Mouse (Mus musculus) brain, embryonic 18.5 days (tissue): Measurements from ENCODE around the gene Lbr.
A peak's percentile ranks its signal among the peaks of the same experiment; 100 is the strongest.
"Not testable (repeated sequence)": the region's sequence is repeated elsewhere in the genome, so short reads cannot be mapped to it uniquely, and the experiment has no call there.

Experiments used
- DNase-seq: peaks from one replicate; pipeline ENCODE4 v3.0.0-alpha.2; 2012; ENCODE audit warnings: low read depth, low spot score

Gene Lbr

DNA sequence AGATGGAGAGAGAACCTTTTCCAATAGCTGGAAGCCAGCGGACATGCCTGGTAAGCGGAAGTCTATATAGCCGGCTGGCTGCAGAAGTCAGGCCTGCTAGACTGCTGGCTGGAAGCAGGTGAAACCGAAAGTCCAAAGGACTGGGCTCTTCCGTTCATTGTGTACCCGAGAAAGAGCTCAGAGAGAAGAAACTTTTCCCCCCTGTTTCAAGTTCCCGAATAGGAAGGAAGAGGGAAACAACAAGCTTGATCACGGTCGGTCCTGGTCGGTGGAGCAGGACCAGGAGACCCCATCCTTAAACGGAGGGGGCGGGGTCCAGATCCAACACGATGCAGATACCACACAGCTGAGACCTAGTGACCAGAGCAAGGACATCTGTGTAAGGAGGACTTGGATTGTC is 9.6 kb upstream of the Lbr start:
- no peak for DNase-seq

DNA sequence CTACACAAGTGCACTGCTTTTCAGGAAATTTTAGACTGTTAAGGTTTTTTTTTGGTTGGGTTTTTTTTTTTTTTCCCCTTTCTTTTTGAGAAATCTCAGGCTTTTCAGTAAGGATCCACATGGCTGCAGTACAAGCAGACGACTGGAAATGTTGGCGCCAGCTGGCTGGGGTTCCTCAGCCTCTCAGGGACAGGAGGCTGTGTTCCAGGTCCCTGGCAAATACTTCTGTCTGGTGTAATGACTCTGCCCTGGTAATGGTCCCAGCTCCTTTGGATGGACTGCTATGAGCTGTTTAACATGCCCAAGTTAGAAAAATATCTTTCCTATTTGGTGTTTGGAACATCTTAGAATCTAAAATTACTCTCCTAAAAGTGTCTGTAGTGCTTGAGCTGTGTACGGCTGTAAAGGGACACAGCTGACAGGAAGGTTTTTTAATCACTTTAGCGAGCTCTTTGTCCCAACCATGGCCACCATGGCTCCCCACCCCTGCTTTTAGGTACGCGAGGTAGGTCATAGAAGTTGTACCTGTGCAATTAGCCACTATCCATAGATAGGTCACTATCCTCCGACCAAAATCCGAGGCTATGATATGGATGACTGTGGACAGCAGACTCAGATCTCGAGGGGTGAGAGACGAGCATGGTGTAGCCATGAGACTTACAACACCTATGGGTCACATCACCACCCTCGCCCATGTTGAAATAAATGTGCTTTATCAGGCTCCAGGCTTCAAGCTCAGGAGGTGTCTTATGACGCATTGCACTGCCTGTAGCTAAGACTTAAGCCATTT is 8.9 kb upstream of the Lbr start:
- peak; percentile 64 for DNase-seq

DNA sequence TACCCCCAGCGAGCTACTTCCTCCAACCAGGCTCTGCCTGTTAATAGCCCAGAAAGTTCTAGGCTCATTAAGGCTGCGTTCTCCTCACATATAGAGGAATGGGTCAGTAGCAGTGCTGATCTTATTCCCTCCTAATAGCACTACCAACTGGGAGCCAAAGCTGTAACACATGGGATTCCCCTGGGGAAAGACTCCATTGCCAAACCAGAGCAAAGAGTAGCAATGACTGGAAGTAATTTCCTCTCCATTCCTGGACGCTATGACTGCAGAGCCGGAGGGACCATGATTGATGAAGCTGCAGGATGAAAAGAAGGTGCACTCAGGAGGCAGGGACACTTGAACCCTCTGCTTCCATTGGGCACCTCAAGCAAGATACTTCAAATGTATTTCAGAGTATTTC is 7.6 kb upstream of the Lbr start:
- DNase-seq: no peak

DNA sequence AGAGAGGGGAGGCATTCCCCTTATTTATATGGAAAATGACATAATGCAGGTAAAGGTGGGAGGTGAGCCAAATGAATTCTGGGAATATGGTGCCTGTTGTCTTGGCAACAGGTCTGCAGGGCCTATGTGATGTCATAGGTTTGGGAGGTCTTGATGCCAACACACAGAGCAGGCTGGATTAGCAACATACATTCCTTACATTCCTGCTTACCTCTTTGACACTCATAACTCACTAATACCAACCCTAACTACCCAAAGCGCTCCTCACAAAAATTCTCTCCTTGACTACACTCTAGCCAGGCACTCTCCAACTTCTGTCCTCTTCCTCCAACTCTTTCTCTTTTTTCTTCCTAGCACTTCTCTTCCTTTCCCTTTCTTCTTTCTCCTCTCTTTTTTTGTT is 5.4 kb upstream of the Lbr start:
- no peak for DNase-seq

DNA sequence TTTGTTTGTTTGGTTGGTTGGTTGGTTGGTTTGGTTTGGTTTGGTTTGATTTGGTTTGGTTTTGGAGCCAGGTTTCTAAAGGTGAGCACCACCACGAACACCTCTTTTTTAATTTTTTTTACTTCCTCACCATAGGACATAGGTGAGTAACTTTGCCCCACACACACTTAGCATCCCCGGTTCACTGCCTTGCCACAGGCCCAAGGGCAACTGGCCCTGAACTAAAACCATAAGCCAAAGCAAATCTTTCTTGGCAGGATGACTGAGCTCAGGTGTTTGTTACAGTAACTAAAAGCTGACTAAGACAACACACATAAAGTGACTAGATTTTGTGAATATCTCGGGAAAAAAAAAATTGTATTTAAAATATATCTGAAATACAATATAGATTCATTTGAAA is 4.5 kb upstream of the Lbr start:
- DNase-seq: no peak

DNA sequence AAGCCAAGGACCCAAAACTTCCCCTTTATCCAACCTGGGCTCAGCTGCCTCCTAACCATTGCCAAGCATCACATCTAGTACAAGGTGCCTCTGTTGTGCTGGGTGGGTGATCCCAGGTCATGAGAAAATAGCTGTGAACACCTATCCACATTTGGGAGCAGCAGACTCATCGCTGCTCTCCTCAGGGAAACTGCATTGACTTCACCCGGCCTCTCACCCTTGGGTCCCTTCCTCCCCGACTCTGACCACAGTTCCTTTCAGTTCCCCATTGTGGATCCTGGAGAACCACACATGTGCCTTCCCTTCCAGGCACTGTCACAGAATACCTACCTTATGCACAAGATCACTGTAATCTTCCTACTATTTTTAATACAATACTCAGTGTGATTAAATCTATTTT is 2.9 kb upstream of the Lbr start:
- DNase-seq: no peak

DNA sequence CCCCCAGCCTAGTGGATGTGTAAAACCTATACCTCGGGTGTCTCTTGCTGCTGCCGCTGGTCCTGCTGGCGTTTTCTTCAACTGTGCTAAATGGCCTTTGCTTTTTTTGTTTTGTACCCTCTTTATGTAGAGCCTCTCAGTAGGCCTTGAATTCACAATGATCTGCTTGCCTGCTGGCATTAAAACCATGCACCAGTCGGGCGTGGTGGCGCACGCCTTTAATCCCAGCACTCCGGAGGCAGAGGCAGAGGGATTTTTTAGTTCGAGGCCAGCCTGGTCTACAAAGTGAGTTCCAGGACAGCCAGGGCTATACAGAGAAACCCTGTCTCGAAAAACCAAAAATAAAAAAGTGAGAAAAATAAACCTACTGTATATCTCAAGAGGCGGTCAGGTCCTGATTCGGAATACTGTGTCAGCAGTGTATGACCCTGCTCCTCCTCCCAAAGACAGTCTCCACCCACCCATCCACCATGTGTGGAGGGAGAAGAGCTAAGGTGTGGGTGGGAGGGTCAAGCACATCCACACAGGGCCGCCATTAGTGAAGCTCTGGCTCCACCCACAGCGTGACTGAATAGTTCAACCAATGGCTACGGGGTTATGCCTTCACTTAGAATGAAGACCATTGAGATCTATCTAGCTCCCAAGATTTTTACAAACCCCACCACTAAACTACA is 2.2 kb upstream of the Lbr start:
- DNase-seq: no peak

DNA sequence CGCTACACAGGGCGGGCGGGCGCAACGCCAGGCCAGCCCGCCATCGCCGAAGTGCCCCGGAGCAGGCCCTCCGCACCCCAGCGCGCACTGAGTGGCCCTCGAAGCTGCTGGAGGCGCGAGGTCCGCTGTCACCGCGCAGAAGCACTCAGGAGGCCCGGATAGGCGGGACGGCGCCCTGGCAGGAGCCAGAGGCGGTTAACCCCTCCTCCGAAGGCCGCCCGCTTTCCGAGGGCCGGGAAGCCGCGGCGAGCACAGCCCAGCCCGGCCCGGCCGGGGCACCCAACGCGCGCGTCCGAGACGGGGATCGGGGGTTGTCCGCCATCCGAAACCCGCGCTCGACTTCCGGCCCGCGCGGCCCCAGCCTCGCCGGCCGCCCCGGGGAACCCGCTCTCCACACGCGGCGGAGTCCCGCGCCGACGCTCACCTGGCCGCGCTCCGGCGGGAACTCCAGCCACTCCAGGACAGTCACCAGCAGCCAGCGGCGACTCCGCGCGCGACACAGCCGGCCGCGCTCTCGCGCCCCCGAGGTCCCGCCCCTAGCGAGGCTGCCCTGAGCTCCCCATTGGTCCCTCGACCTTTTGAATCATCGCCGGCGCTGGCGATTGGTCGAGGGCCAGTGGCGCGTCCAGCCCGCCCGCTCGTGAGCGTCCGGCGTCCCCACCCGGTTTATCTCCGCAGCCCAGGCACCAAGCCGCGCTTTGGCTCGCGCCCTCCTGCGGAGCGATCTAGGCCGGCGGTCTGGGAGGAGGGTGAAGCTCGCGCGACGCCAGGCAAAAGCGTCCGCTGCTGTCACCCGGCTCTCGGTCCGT is 778 bp downstream of the Lbr start:
- peak; percentile 88 for DNase-seq

DNA sequence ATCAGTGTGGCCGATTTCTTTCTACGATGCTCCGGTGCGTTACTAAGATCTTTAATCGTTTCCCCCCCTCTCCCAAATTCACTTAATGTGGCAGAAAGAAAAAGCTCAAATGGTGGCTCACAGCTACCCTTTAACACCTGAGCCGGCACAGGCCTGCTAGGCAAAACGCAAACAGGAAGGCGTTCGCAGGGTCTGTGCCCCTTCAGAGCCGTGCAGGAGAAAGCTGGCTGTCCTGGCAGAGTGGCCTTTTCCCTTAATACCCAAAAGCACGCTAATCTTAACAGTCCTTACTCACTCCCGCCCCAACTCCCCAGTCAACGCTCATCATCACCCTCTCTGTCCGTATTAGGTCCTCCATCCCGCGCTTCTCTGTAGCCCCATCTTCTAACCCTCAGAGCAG is 1.4 kb downstream of the Lbr start:
- no peak for DNase-seq

DNA sequence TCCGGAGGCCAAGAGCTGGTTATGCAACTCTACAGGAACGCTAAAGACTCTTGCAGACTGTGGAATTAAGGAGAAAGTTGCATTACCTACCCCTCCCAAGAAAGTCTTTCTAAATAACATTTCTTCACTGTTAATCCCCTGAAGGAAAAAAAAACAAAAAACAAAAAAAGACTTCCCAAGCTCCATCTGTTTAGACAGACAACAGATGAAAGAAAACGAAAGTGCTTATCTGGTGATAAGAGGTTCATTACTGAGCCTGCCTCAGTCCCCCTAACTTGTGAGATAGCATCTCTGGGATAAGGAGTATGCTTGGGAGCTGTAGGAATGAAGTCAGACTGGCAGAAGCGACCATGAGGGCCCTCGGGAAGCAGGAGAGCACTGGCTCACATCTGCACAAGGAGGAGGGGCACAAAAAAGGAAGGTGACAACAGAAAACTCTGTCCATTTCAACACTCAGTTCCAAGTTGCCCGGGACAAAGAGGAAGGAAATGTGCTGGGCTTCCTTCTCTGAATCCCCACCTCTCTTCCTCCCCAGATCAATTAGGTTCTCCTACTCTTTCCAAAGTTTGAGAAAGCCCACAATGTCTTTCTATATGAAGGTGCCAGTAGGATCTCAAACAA is 3.0 kb downstream of the Lbr start:
- no peak for DNase-seq

DNA sequence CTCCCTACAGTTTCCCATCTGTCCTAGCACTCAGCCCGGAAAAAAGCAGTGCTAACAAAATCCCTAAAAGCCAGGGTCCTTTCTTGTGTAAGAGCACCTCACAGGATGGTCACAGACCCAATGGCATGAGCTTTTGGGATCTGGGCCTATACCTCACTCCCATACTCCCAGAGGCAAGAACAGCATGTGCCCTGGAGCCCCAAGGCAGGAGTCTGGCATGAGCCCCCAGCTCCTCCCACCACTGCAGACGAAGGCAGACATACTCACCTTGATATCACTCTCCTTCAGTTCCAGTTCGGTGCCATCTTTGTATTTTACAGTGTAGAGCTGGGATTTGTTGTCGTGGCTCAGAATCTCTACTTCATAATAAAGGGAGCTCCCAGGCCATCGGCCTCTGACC is 4.7 kb downstream of the Lbr start:
- no peak for DNase-seq

DNA sequence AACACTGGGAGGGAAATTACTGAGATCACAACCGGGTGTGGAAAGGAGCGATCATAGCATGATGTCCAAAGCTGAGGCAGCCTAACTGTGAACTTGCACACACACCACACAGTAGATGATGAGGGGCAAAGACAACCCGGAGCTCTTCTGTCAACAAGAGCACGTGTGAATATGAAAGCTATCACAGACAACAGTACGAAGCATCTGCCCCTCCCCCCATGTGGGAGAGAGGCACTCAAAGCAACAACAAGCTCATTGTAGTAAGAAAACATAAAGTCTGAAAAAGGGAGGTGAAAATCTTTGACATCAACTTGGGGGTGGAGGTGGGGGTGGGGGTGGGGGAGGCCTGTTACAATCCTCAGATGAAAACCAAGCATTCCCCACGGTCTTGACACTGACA is 9.7 kb downstream of the Lbr start:
- DNase-seq: no peak

DNA sequence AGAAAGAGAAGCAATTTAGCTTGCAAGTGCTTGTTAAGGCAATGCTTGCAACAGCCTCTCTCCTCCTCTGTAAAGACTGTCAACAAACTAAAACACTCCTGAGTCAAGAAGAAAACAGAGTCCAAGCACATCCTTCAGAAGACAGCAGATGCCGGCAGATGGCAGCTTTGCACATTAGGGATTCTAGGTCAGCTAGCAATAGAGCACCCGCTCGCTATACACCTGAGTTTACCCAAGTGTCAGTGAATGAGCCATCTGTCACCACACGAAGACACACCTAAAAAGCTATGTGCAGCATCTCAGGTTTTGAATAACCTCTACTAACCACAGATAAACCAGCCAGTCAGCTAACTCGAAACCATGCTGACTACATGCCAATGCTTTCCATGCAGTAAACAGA is 10.1 kb downstream of the Lbr start:
- DNase-seq: no peak

DNA sequence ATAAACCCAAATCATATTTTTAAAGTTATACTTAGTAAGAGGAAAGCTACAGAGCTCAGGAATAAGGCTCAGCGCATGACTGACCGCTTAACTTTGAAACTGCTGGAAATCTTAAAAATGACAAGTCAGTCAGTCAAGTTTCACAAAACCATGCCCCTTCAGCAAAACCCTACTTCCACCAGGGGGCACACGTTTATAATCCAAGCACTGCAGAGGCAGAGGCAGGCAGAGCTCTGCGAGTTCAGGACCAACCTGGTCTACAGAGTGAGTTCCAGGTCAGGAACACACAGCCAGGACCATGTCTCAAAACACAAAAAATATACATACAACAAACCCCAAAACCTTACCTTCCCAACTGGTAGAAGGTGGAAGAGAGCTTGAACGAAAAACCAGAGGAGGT is 14.5 kb downstream of the Lbr start:
- no peak for DNase-seq

DNA sequence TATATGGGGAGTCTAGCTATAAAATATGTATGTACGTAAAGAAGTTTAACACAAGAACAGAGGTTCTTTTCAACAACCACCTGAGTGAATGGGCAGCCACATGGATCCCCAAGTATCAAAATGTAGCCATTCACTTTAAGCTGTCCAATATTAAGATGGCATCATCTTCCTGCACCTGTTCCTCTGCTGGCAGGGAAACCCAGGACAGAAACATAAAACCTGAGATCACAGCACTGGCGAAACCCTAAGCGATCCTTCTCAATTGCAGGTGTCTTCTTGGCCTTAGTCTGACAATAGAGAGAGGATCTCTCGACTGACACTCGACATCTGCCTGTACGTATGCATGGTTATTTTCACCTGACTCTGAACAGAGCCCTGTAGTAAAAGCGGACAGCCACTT is 16.1 kb downstream of the Lbr start:
- DNase-seq: no peak

DNA sequence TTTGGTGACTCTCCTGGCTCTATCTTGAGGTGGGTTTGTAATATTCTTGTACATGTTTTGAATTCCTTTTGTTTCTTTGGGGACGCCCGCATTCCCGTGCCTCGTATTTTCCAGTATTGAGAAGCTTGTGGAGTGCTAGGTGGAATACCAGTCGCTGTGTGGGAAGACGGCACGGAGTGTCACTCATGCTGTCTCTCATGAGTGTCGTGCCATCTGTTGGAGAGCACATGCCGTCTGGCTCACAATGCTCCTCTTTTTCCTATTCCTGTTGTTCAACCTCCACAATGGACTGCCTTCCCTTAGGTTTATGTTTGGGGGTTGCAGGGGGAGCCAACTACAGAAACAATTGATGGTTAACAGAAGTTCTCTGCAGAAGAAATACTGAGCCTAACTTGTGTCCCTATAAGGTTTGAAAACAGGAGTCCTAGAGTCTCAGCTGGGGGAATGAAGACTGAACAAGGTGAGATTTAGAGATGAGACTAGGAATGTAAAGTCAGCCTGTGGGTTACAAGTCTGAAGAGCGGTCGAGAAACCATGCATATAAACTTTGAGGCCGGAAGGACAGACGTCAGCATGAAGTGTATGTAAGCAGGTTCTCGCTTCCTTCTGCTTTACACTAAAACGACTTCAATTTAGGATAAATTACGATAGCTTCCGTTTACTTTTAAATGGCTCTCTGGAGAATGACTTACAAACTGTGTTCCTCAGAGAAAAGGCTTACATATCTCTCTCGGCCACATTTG is 31.2 kb downstream of the Lbr start:
- no peak for DNase-seq

DNA sequence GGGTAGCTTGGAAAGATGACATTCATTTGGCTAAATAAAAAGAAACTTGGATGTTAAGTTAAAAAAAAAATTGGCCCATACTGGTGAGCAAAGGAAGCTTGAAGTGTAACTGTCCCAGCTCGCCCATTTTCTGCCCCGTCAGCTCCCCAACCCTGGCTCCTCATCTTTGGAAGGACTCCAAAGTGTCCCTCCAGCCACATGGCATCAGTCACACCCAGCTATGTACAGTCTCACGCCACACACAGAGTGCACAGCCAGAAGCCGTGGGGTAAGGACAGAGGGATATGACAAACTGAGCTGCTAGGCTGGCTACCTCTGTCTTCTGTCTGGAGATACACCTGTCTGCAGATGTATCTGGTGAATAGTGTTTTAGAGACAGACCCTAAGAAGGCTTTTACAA is 42.2 kb downstream of the Lbr start:
- DNase-seq: no peak

DNA sequence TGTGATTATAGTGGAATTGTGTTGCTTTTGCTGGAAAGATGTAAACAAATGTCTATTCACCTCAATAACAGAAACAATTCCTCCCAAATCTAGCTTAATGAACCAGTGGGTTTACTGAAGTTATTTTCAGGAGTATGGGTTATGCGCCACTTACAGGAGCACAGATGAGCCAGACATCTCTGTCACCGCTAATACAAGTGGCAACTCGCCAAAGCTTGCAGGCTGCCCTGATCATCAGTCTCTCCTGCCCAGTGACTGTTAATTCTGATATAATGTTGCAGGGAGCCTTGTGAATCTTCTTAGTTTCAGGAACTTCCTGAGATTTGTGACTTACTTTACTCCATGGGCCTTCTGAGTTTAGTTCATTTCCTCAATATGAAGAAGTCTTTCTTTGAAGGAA is 42.9 kb downstream of the Lbr start:
- DNase-seq: no peak

DNA sequence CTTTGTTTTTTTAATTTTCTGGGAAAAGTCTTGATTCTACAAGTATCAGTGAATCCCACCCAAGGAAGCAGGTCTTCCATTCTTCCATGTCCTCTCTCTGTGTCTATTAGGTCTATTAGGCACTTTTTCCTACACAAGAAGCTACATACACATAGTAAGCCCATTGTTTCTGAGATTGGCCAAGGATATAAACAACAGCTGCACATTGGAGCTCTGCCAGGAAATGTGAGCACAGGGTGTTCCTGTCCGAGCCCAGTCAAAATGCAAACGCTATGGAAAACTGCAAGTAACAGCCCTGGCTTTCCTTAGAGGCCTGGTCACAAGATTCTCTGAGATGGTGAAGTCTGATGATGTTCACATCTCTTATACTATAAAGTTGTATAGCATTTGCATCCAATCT is 49.3 kb downstream of the Lbr start:
- DNase-seq: no peak

DNA sequence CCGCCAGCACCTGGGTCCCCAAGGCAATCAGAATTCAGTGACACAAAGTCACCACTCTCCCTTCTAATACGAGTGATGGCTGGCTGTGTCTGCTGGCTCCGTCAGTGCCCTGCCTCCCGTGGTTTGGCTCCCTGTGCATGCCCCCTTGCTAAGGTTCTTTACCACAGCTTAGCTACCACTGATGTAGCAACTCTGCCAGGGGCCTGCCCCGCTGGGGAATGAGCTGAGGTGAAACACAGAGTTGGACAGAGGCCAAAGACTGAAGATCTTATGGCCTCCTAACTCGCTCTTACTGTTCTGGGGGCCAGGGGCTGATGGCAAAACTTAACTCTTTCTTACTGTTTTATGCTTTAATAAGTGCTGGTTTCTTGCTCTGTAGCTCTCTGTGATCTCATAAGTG is 52.9 kb downstream of the Lbr start:
- DNase-seq: no peak

DNA sequence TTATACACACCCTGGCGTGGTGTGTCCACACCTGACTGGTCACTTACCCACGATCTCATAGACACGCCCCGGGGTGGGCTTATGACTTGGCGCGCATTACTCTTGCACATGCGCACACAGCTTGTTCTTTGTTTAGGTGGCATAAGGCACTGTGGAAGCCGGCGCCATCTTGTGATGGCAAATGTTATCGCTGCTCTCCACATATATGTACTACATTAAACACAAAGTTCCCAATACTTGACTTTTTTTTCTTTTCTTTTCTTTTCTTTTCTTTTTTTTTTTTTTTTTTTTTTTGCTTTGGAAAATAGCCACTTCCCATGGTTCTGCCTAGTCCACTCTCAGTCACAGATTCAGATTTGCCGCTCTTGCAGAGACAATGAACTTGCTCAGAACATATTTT is 60.2 kb downstream of the Lbr start:
- DNase-seq: not testable (repeated sequence)

DNA sequence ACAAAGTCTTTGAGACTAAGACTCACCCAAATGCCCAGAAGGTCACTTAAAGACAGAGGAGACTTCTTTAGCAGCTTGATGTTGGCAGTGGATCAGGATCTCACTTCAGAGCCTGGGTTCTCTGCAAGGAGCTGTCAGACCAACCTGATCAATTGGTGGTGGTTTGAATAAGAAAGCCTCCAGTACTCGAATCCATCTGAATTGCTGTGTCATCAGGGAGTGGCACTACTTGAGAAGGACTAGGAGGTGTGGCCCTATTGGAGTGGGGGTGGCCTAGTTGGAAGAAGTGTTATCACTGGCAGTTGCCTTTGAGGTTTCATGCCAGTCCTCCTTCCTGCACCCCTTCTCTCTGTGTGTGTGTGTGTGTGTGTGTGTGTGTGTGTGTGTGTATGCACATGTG is 66.3 kb downstream of the Lbr start:
- DNase-seq: no peak
